Mouse (Mus musculus) bone marrow macrophage, adult 2 months (primary cell): ENCODE measurements around the gene Terb1. TPM values are rescaled to one million over a fixed set of nuclear protein-coding genes. Genes with fewer than 3 reads are reported as not detected.
A peak's percentile ranks its signal among the peaks of the same experiment; 100 is the strongest.

Experiments
- H3K27ac ChIP-seq: 2 replicates; pipeline ENCODE4 v1.5.1; 2012; ENCODE audit warnings: low read depth, low read length; ENCODE audit not compliant: insufficient read depth
- H3K4me1 ChIP-seq: 2 replicates; pipeline ENCODE4 v1.6.1; 2012; ENCODE audit warnings: low read length; ENCODE audit not compliant: control insufficient read depth, insufficient read depth
- H3K4me3 ChIP-seq: 2 replicates; pipeline ENCODE4 v1.5.1; 2012; ENCODE audit warnings: mild to moderate bottlenecking, low read length, moderate library complexity; ENCODE audit not compliant: insufficient read depth
- CTCF ChIP-seq: IDR thresholded peaks from 2 replicates; pipeline ENCODE4 v1.5.1; 2012; ENCODE audit warnings: low read depth, mild to moderate bottlenecking, low read length, moderate library complexity
- POLR2A ChIP-seq: IDR thresholded peaks from 2 replicates; pipeline ENCODE4 v1.6.1; 2012; ENCODE audit warnings: mild to moderate bottlenecking, low read depth, low read length, borderline replicate concordance
- polyA plus RNA-seq: library from polyadenylated mRNA; stranded (reverse); fragments of >200 nt; gene quantifications from 2 replicates; pipeline ENCODE4 v1.2.4, GENCODE M21; 2012; ENCODE audit not compliant: missing spikeins, insufficient read depth, insufficient read length

Terb1 gene
- polyA plus RNA-seq, 1 experiment: not detected

DNA sequence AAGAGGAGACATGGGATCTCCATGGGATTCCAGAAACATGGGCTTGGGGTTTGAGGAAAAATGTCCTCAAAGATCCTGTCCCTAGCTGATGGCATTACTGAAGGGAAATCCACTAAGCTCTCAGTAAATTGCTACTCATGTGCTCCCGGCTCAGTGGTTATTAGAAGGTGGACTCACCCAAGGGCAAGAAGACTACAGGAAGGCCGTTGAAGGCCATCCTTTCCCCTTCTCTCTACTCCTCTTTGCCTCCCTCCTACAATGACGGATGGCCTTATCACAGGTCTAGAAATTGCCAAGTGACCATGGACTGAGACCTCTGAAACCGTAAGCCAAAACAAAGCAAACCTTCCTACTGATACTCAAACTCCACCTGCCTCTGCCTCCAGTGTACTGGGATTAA is 73.1 kb downstream of the Terb1 start:
- TF ChIP-seq POLR2A: no peak
- TF ChIP-seq CTCF: no peak
- Histone ChIP-seq H3K4me3 (no peak overlapping the region), H3K27ac (peak overlapping the region; percentile 38), H3K4me1 (peaks cover 24% of the 10 kb centered on the region)

DNA sequence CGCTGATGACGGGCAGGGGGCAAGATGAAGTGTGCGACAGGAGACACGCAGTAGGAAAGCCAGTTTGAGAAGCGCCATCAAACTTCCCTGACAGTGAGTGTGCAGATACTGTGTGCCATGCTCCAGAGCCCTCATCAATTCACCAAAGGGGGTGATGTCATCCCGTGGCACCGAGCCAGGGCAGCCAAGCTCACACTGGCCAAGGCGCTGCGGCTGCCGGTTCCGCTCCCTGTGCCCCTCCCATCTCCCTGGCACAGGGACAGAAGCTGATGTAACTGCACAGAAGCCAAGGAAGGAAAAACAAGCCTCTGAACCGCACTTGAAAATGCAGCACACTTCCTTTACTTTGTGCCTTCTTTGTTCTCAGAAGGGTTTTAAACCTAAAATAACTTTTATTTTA is 73.7 kb downstream of the Terb1 start:
- TF ChIP-seq CTCF: no peak
- no peak for TF ChIP-seq POLR2A
- Histone ChIP-seq H3K27ac (peak overlapping the region; percentile 38; the same call in 1 of the 2 replicates), H3K4me1 (peaks cover 19% of the 10 kb centered on the region), H3K4me3 (no peak overlapping the region)

DNA sequence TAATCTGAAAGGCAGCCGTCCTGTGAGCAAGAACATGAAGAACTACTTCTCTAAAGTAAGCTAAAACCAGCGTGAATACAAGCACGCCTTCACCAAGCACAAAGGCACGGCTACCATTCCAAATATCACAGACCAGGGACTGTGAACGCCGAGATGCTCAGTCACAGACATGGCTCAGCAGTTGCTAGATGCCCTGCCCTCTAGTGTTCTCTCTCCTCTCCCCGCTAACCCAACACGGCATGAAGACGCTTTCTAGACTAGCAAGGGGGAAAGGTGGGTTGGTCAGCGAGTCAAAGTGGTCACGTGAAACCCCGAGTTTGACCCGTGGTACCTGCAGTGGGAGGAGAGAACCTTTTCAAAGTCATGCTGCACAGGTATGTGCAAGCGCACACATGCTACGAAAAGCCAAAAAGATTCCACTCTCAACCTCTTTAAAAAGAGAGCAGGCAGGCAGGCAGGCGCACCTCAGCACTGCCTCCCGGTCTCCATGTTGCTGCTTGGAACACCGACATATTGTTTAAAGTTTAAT is 74.8 kb downstream of the Terb1 start:
- TF ChIP-seq CTCF: no peak
- TF ChIP-seq POLR2A: no peak
- Histone ChIP-seq H3K4me3 (no peak overlapping the region), H3K27ac (no peak overlapping the region), H3K4me1 (peaks cover 16% of the 10 kb centered on the region)

DNA sequence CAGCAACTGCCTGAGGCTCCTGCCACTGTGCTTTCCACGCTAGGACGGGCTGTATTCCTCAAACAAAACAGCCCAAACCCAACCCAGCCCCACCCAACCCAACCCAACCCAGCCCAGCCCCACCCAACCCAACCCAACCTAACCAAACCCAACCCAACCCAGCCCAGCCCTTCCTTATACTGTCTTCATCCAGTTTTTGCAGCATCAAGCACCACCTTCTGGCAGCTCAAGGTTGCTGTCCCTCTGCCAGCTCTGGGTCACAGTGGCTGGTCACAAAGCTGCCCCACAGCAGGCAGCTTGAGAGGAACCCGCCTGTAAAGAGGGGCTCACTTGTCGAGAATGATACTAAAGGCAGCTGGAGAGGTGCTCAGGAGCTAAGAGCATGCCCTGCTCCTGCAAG is 75.4 kb downstream of the Terb1 start:
- H3K4me3 ChIP-seq: no peak overlapping the region
- H3K4me1 ChIP-seq: peaks cover 16% of the 10 kb centered on the region
- TF ChIP-seq CTCF (no peak), POLR2A (no peak)
- H3K27ac ChIP-seq: no peak overlapping the region

DNA sequence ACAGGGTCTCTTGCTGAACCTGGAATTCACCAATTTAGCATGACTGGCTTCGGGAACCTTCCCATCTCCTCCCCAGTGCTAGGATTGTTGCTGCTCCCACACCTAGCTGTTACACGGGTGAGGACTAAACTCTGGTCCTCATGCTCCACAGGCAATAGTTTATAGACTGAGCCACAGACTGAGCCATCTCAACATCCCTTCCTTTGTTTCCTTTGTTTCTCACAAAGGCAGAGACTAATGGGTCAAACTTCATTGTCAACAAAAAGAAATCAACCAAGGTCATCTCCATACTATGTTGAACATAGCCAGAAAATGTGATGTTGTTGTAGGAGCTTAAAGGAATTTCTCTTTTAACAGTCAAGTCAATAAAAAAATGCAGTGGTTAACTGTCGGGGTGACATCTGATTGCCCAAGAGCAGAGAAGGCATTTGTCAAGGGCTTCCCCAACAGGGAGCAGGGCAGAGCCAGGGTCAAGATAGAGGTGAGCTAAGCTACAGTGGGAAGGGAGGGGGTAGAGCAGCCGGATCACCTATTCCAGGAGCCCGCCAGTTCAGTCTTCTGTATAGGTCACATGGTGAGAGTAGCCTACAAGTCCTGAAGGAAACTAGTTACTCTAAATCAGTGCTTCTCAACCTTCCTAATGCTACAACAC is 76.4 kb downstream of the Terb1 start:
- no peak overlapping the region for H3K4me3 ChIP-seq

DNA sequence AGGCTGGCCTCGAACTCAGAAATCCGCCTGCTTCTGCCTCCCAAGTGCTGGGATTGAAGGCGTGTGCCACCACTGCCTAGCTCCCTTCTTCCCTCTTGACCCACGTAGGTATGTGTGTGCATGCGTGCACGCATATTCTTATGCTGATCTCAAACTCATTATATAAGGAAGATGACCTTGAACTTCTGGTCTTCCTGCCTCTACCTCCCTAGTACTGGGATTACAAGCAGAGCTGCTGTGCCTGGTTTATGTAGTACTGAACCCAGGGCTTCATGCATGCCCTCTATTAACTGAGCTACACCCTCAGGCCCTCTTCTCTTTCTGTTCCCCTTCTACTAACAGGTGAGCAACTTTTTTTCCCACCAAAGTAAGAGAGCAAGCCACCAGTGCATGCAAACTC is 77.1 kb downstream of the Terb1 start:
- TF ChIP-seq CTCF: no peak
- no peak for TF ChIP-seq POLR2A
- Histone ChIP-seq H3K4me3 (no peak overlapping the region), H3K4me1 (peaks cover 16% of the 10 kb centered on the region), H3K27ac (no peak overlapping the region)

More for the DNA sequence above, 76.4 kb downstream of the Terb1 start:
- no peak for TF ChIP-seq POLR2A
- no peak for TF ChIP-seq CTCF
- Histone ChIP-seq H3K27ac (no peak overlapping the region), H3K4me1 (peaks cover 16% of the 10 kb centered on the region)

DNA sequence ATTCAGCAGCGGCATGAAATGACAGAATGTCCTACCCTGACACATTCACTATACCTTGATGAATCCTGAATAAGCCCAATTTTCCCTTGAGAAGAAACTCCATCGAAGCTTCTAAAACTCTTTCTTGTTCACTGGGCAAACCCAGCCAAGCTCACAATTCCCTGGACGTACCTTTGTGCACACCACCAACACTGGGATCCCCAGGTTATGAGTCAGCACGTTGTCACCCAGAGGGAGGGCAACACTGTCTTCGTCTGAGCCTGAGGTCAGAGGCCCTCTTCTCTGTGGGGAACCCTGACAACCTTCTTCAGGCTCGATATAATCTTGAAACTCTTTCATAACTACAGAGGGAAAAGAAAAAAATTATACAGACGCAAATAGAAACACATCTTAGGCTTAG is 79.5 kb downstream of the Terb1 start:
- Histone ChIP-seq H3K4me3 (no peak overlapping the region), H3K4me1 (peaks cover 5% of the 10 kb centered on the region), H3K27ac (no peak overlapping the region)
- TF ChIP-seq POLR2A (no peak), CTCF (no peak)

DNA sequence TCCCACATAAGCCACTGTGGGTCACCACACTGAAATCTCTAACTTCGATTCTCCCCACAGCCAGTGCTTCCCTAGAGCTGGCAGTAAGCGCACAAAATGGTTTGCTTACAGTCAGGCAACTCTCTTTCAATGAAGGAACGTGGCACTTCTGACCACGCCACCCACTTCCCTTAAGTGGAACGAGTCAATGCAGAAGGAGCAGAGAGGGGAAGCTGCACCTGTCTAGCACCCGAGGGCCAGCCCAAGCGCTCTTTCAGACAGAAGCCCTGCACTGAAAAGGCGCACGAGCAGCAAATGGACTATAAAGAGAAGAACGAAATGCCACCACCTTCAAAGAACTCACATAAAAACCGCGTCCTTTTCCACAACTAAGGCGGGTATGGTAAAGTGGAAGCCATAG is 82.0 kb downstream of the Terb1 start:
- TF ChIP-seq CTCF (no peak), POLR2A (no peak)
- no peak overlapping the region for H3K27ac ChIP-seq
- H3K4me1 ChIP-seq: no peaks in the 10 kb centered on the region
- H3K4me3 ChIP-seq: no peak overlapping the region

DNA sequence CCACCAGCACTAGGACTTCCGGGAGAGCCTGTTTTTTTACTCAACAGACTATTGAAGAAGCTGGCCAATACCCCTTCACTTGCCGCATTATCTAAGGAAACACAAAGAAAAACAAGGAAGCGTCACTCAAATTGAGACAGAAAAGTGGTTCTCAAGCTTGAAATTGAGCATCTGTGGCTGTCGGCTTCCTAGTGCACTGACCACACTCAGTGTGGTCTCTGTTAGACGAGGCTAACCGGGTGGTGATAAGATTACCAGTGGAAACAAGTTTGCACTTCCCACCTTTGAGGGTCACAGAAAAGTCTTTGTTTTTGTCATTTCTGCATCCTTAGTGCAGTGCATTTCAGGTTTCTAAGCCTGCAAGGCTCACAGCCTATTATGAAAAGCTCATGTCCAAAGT is 87.4 kb downstream of the Terb1 start:
- no peaks in the 10 kb centered on the region for H3K4me1 ChIP-seq
- no peak overlapping the region for H3K27ac ChIP-seq
- H3K4me3 ChIP-seq: no peak overlapping the region
- no peak for TF ChIP-seq POLR2A
- TF ChIP-seq CTCF: no peak

DNA sequence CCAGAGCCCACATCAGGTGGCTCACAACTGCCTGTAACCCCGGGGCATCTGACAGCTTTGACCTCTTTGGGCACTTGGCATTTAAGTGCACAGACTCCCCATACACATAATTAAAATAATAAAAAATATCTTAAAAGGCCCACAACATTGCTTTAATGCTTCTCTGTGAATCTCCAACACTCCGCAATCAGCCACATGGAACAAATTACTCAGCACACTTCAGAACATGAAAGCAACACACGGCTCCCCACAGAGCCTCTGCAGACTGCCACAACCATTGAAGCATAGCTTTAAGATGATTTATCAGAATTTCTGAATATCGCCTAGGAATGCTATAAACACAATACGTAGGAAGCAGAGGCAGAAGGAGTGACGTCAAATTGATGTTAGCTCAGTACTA is 93.7 kb downstream of the Terb1 start:
- TF ChIP-seq POLR2A (no peak), CTCF (no peak)
- H3K4me3 ChIP-seq: no peak overlapping the region
- H3K4me1 ChIP-seq: no peaks in the 10 kb centered on the region
- H3K27ac ChIP-seq: no peak overlapping the region
